Mouse (Mus musculus) T-helper 17 cell (primary cell): ENCODE data around the gene Bik.
"Not testable (repeated sequence)": the region's sequence is repeated elsewhere in the genome, so short reads cannot be mapped to it uniquely, and the experiment has no call there.

Source experiments
- in situ Hi-C, 2 experiments: fragments of 300-600 bp; cut with MboI, MseI; formaldehyde crosslinking; loops; 1 replicate in 1 of 2; 2 replicates in 1 of 2; pipeline ENCODE4 v1.15.1; 2025; ENCODE audit warnings: high pct_unique_total_duplicates in 2 of 2

Bik gene

GRCm38 (mm10) chr15:83526424-83527091, at the start of gene Bik:
Gene Bik, plus strand, starts transcription at chr15:83526862.
- in situ Hi-C loops = no loop called here

GRCm38 (mm10) chr15:83478096-83478495, 48.6 kb upstream of the Bik start:
- in situ Hi-C loops = no loop called here

GRCm38 (mm10) chr15:83479818-83480217, 46.8 kb upstream of the Bik start:
- in situ Hi-C loops = loop anchor here in 1 of 2 experiments (5.0 to 10.0 kb wide), 2 partner anchors 108 to 255 kb away; no protein-coding TSS in a partner anchor

DNA sequence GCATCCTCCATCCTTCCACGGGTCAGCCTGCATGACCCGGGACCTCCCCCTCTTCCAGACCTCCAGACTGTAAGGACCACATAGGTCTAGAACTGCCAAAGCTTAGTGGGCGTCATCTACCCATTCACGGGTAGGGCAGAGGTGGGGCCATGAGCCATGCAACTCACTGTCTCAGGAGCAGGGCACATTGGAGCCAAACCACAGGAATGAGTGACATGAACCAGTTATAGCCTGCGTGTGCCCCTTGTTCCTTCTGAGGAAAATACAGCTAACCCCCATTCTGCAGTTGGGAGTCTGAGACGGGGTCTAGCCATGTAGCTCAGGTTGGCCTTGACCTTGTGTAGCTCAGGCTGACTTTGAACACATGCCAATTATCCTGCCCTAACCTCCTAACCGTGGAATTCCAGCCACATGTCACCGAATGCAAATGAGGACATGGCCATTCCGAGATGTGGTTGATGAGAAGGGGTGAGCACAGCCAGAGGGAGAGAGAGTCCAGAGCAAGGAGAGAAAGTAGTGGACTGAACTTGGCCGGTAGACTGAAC, 45.4 kb upstream of the Bik start:
- in situ Hi-C loops = loop anchor here in 1 of 2 experiments (5.0 to 10.0 kb wide), 2 partner anchors 109 to 257 kb away; no protein-coding TSS in a partner anchor

DNA sequence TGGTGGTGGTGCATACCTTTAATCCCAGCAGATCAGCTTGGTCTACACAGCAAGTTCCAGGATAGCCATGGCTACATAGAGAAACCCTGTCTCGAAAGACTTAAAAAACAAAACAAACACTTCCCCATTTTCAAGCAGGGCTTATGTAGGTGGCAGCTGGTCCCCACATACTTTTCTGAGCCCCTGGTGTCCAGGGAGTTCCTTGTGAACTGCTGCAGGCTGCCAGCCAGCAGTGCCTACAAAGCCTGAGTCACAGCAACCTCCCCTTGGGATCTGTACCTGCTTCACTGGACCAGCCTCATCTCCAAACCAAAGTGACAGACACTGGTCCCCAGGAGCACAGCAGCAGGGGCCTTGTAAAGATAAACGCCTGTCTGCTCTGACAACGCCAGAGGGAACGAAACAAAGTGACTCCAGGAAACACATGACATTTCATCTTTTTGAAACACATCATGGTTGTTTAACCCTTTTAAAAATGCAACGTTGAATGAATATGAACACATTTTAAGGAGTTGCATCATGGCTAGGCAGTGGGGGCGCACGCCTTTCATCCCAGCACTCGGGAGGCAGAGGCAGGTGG, 43.9 kb upstream of the Bik start:
- in situ Hi-C loops = loop anchor here in 1 of 2 experiments (5.0 to 10.0 kb wide), 2 partner anchors 110 to 258 kb away; no protein-coding TSS in a partner anchor

- in situ Hi-C loops = loop anchor here in 1 of 2 experiments (5.0 to 10.0 kb wide), 2 partner anchors 111 to 259 kb away; no protein-coding TSS in a partner anchor
These were observed 43.2 kb upstream of the Bik start for GRCm38 (mm10) chr15:83483482-83483881.

- in situ Hi-C loops = loop anchor here in 1 of 2 experiments (5.0 to 10.0 kb wide), 2 partner anchors 112 to 260 kb away; no protein-coding TSS in a partner anchor
These were observed 42.4 kb upstream of the Bik start for GRCm38 (mm10) chr15:83484311-83484710.

- in situ Hi-C loops = loop anchor here in 1 of 2 experiments (10.0 kb wide), 1 partner anchor 263 kb away; no protein-coding TSS in a partner anchor
These were observed 39.1 kb upstream of the Bik start for GRCm38 (mm10) chr15:83487477-83488115.

DNA sequence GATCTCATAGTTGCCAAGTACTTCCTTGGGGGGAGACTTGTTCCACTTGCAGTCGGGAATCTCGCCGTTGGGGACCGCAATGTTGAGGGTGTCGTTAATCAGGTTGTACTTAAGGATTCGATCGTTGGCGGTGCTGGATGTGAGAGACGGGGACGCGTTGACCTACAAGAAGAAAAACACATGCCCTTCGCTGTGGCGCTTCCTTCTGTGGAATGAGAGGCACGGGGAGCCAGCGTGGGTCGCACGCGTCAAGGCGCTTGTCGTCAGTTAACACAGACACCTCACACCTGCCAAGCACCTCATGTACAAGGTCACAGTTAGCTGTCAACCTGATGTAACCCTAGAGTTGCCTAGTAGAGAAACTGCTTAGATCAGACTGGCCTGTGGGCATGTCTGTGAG, 37.2 kb upstream of the Bik start:
- in situ Hi-C loops = loop anchor here in 1 of 2 experiments (10.0 kb wide), 1 partner anchor 265 kb away; no protein-coding TSS in a partner anchor

GRCm38 (mm10) chr15:83491891-83492290, 34.8 kb upstream of the Bik start:
- in situ Hi-C loops = loop anchor here in 1 of 2 experiments (5.0 kb wide), 1 partner anchor 60 kb away; no protein-coding TSS in a partner anchor

GRCm38 (mm10) chr15:83493856-83494571, 32.6 kb upstream of the Bik start:
- in situ Hi-C loops = loop anchor here in 1 of 2 experiments (5.0 kb wide), 1 partner anchor 62 kb away; no protein-coding TSS in a partner anchor

- in situ Hi-C loops = loop anchor here in 1 of 2 experiments (5.0 kb wide), 1 partner anchor 62 kb away; no protein-coding TSS in a partner anchor
These were observed 32.1 kb upstream of the Bik start for GRCm38 (mm10) chr15:83494572-83494920.

DNA sequence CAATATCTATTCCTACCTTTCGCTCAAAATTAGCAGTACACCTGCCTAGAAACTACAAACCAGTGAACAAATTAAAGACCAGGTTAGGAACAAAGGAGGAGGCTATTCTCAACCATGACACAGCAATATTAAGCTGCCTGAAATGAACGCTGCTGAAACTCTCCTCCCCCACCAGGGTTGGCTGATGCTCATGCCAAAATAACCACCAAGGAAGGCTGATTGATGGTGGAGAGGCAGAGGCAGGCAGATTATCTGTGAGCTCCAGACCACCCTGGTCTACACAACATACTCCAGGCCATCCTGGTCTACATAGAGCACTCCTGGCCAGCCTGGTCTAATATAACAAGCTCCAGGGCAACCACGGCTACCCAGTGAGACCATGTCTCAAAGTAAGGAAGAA, 31.5 kb upstream of the Bik start:
- in situ Hi-C loops = no loop called here

- in situ Hi-C loops = no loop called here
These were observed 30.8 kb upstream of the Bik start for GRCm38 (mm10) chr15:83495787-83496367.

DNA sequence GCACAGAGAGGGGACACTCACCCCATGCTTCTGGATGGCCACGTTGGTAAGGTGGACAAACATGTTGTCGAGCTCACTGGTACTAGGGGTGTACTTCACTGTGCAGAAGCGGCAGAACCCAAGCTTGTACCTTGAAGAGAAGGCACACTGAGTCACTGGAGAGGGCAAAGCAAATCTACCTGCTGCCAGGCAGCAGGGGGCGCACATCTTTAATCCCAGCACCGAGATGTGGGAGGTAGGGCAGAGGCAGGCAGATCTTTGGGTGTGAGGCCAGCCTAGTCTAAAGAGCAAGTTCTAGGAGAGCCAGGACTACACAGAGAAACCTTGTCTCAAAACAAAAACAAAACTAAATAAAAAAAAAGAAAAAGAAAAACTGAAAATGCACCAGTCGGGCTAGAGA, 29.4 kb upstream of the Bik start:
- in situ Hi-C loops = no loop called here

GRCm38 (mm10) chr15:83499211-83499755, 27.4 kb upstream of the Bik start:
- in situ Hi-C loops = no loop called here

- in situ Hi-C loops = no loop called here
These were observed 26.3 kb upstream of the Bik start for GRCm38 (mm10) chr15:83500352-83500751.

GRCm38 (mm10) chr15:83501483-83501882, 25.2 kb upstream of the Bik start:
- in situ Hi-C loops = not testable (repeated sequence)

GRCm38 (mm10) chr15:83509950-83510804, 16.5 kb upstream of the Bik start:
- in situ Hi-C loops = loop anchor here (10.0 kb wide), 2 partner anchors 355 to 1235 kb away; partner anchors contain the start of gene Sept3 (in 1 of the 2)
